Mouse (Mus musculus): ENCODE results near the gene Phf23.

DNA sequence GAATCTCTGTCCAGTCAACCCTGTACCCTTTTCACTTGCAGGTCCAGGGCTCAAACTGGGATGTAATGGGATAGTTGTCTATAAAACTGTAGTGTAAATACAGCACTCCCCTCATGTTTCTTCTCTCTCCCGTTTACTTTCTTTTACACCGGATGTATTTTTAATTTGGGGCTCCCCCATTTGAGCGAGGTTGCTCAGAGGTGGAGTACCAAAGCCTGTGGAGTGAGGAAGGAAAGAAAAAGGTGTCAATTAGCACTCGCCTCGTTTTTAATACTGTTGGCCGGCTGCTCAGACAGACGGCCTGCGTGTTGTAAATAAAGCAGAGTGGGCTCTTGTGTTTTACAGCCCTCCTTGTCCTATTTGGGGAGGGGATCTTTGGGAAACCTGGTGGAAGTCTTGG is 4.1 kb downstream of the Phf23 start:
- TF ChIP-seq CTCF (IDR thresholded peaks at IDR 0.05) (no peak), EP300 (IDR thresholded peaks at IDR 0.05; ENCODE audit: insufficient read depth, low read depth, low read length) (no peak), POLR2A (IDR thresholded peaks at IDR 0.05; ENCODE audit: insufficient read depth, low read depth, low read length) (no peak)
